Mouse (Mus musculus) megakaryocyte, embryonic 14.5 days (primary cell): ENCODE results near the gene Vmn2r92.
"Not testable (repeated sequence)": the region's sequence is repeated elsewhere in the genome, so short reads cannot be mapped to it uniquely, and the experiment has no call there.

Experiments
- FLI1 ChIP-seq: IDR thresholded peaks from 2 replicates; pipeline ENCODE4 v1.6.1; 2012; ENCODE audit warnings: low read length, inconsistent platforms, mixed read lengths
- GATA1 ChIP-seq: IDR thresholded peaks from 3 replicates; pipeline ENCODE4 v1.6.1; 2012; ENCODE audit warnings: mixed read lengths, low read length, inconsistent platforms, borderline replicate concordance

DNA sequence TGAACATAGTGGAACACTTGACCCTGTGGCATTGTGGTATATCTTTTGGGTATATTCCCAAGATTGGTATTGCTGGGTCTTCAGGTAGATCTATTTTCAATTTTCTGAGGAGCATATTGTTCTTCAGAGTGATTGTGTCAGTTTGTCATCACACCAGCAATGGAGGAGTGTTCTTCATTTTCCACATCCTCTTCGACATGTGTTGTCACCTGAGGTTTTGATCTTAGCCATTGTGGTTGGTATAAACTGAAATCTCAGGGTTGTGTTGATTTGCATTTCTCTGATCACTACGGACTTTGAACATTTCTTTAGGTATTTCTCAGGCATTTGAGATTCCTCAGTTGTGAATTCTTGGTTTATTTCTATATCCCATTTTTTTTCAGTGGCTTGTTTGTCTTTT lies 9.5 kb downstream of the Vmn2r92 start:
- not testable (repeated sequence) for TF ChIP-seq GATA1, FLI1
